Mouse (Mus musculus) WW6 (cell line): Measurements from ENCODE around the gene Slc38a6.

ENCODE experiments used
- DNase-seq: peaks from one replicate; pipeline ENCODE4 v3.0.0-alpha.2; 2013; ENCODE audit warnings: low read depth, low spot score

The Slc38a6 gene

GRCm38 (mm10) chr12:73286287-73287092 is at the start of gene Slc38a6, which contains the start of gene Trmt5:
Gene Slc38a6, plus strand, starts transcription at chr12:73286779.
Gene Trmt5, minus strand, starts transcription at chr12:73286710.
- DNase-seq: peak; percentile 92

DNA sequence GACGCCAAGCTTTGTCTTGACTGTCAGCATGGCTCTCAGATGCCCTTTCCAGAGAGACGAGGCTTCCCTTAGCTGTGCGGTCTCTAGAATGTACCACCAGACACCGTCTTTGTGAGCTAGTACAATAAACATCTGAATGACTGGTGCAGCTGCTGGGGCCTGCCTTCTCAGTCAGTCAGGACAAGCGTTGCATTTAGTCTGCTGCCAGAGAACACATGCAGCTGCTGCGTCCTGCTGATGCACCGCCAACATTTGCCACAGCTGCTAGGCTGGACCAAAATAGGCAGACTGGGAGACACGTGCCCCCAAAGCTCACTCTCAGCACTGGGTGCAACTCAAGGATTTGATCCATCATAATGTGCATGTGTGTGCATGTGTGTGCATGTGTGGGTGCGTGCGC is 44.6 kb upstream of the Slc38a6 start:
- DNase-seq: no peak

GRCm38 (mm10) chr12:73245687-73246086 is 40.9 kb upstream of the Slc38a6 start:
- DNase-seq: no peak

DNA sequence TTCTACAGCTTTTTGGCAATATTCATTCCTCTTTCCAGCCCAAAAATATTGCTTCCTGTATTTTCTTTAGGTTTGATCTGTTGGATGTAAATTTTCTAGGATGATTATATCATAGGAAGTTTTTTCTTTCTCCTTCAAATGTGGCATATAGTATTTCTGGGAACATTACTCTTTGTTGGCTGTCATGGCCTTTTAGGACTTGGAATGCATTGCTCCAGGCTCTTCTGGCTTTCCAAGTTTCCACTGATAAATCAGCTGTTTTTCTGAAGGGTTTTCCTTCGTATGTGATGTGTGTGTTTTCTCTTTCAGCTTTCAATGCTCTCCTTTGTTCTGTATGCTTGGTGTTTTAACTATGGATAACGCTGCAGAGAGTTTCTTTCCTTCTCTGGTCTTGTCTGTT is 31.6 kb upstream of the Slc38a6 start:
- no peak for DNase-seq

GRCm38 (mm10) chr12:73259269-73259668 is 27.3 kb upstream of the Slc38a6 start:
- no peak for DNase-seq

- DNase-seq: no peak
These were observed 26.2 kb upstream of the Slc38a6 start for GRCm38 (mm10) chr12:73260339-73260738.

DNA sequence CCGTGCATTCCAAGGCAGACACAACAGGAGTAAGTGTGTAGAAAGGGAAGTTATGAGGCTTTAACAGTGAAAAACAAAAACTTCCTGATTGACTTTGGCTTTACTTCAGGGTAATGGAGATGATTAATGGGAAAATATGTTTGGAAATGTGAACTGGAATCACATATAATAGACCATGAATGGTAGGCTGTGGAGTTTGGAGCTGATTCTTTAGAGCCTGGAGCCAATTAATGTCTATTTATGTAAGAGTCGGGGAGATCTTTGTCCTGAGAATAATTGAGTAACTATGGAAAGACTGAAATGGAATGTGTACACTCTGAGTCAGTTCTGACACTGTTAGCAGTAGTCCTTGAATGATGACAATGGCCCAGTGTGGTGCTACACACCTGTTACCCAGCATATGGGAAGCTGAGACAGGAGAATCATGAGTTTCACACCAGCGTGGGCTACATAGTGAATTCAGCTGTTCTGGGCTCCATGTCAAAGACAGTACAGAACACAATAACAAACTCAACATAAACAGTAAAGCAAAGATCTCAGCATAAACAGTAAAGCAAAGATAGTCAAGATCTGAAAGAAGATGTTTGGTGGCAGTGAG is 21.1 kb upstream of the Slc38a6 start:
- no peak for DNase-seq

- DNase-seq: no peak
These were observed 20.0 kb upstream of the Slc38a6 start for GRCm38 (mm10) chr12:73266597-73266996.

GRCm38 (mm10) chr12:73268497-73268896 is 18.1 kb upstream of the Slc38a6 start:
- DNase-seq: no peak

- no peak for DNase-seq
These were observed 17.0 kb upstream of the Slc38a6 start for GRCm38 (mm10) chr12:73269531-73269930.

GRCm38 (mm10) chr12:73269933-73270332 is 16.6 kb upstream of the Slc38a6 start:
- no peak for DNase-seq

GRCm38 (mm10) chr12:73274921-73275320 is 11.7 kb upstream of the Slc38a6 start:
- no peak for DNase-seq

GRCm38 (mm10) chr12:73287609-73288008 is 1.0 kb downstream of the Slc38a6 start:
- no peak for DNase-seq

- no peak for DNase-seq
These were observed 2.0 kb downstream of the Slc38a6 start for GRCm38 (mm10) chr12:73288626-73289025.

GRCm38 (mm10) chr12:73294884-73295283 is 8.3 kb downstream of the Slc38a6 start:
- DNase-seq: no peak

DNA sequence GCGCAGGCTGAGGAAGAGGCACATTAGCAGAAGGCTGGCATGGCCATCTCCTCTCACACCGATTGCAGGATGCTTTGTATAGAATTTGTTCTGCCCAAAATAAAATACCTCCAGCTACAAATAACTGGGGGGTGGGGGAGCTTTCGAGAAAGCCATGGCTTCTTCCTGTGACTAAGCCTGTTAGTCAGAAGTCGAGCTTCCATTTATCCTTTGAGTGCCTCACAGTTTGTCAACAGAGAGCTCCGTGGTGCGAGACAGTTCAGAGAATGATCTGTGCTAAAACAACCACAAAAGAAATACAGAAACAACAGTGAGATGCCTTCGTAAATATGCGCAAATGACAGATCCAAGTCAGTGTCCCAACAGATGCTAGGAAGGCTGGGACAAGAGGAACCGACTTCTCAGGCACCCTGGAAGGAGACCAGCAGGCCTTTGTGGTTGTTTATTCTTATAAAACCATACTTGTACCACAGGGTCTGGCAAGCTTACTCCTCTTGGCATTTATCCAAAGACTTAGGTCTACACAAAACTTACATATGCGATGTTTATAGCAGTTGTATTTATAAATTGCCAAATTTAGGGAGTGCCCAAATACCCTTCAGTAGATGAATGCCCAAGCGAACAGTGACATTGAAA is 9.0 kb downstream of the Slc38a6 start:
- no peak for DNase-seq

- DNase-seq: no peak
These were observed 12.0 kb downstream of the Slc38a6 start for GRCm38 (mm10) chr12:73298621-73299020.

DNA sequence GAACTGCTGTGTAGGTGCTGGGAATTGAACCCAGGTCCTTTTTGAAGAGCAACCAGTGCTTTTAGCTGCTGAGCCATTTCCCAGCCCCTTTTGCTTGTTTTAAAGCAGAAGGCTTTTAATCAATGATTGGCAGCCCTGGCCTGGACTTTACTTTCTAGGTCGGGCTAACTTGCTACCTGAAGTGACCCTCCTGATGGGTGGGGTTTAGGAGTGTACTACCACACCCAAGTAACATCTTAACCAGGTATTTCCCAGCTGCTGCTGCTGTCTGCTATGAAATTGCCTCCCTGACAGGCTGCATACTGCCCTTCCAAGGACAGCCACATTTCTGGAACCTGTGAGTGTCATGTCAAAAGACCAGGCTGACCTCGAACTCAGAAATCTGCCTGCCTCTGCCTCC is 14.0 kb downstream of the Slc38a6 start:
- no peak for DNase-seq

DNA sequence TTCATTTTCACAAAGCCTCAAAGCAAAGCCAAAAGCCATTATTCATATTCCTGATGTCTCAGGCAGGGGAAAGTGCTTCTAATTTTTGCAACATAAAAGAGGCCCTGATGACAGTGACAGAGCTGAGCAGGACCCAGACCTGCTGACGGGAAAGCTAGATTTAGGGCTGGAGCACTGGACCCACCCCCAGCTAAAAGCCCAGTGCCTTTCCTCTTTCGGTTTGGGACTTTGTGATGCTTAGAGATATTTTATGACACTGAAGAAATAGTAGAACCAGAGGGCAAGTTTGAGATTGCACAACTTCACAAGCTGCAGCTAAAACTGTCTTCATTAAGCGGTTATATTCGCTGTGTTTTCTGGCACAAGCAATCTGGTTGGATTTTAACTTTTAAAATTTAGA is 18.1 kb downstream of the Slc38a6 start:
- no peak for DNase-seq

DNA sequence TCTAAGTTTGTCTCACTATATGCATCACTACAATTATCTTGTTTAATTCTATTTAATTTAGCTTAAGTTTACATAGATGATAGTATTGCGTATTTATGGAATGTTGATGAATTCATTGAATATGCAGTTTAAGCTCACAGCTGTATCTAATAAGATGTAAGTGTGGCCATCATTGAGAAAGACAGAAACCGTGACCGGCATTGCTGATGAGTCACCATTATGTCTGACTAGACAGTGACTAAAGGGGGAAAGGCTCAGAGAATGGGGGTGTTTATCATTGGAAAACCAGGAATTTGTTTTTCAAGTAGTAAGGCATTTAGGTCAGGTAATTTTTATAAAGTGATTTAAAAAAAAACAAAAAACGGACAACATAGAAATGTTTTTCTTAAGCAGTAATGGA is 21.2 kb downstream of the Slc38a6 start:
- DNase-seq: no peak

DNA sequence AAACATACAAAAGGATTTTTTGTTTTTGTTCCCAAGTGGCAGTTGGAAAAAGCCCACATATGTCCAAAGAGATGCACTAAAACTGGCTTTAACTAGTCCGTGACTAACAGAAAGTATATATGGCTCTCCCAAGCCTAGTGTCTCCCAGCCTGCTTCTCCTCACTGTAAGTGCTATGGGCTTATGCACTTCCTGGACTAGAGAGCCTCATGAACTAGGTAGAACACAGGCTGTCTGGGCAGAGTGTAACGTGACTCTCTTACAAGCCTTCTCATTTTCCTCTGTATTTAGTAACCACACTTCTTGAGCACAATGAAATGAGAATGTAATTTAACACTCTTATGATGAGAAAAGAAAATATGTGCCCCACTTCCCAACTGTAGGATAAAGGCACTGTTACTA is 22.1 kb downstream of the Slc38a6 start:
- DNase-seq: no peak
